Mouse (Mus musculus): ENCODE results near the gene Macf1.
"Not testable (repeated sequence)": the region's sequence is repeated elsewhere in the genome, so short reads cannot be mapped to it uniquely, and the experiment has no call there.

The Macf1 gene

GRCm38 (mm10) chr4:123527607-123528010, 156.6 kb downstream of the Macf1 start:
- peak; percentile 74 to 80 for DNase-seq

GRCm38 (mm10) chr4:123526779-123527280, 157.3 kb downstream of the Macf1 start:
- peak; percentile 59 to 63 for DNase-seq

- DNase-seq = no peak
Measured at GRCm38 (mm10) chr4:123524746-123525145, 159.4 kb downstream of the Macf1 start.

- DNase-seq = peak in 1 of 2 experiments; percentile 21
Measured at GRCm38 (mm10) chr4:123520123-123520522, 164.0 kb downstream of the Macf1 start.

GRCm38 (mm10) chr4:123515673-123516072, 168.5 kb downstream of the Macf1 start:
- no peak for DNase-seq

GRCm38 (mm10) chr4:123510201-123510600, 174.0 kb downstream of the Macf1 start:
- DNase-seq = no peak

- no peak for DNase-seq
Measured at GRCm38 (mm10) chr4:123489086-123489485, 195.1 kb downstream of the Macf1 start.

GRCm38 (mm10) chr4:123479991-123480390, 204.2 kb downstream of the Macf1 start:
- DNase-seq = no peak

- DNase-seq = no peak
Measured at GRCm38 (mm10) chr4:123478655-123479433, 205.3 kb downstream of the Macf1 start.

GRCm38 (mm10) chr4:123465799-123466198, 218.4 kb downstream of the Macf1 start:
- DNase-seq = no peak

- no peak for DNase-seq
Measured at GRCm38 (mm10) chr4:123460595-123461272, 223.4 kb downstream of the Macf1 start.

GRCm38 (mm10) chr4:123454871-123455640, 229.1 kb downstream of the Macf1 start:
- DNase-seq = no peak

- no peak for DNase-seq
Measured at GRCm38 (mm10) chr4:123453729-123454128, 230.4 kb downstream of the Macf1 start.

GRCm38 (mm10) chr4:123451991-123452390, 232.2 kb downstream of the Macf1 start:
- DNase-seq = no peak

- no peak for DNase-seq
Measured at GRCm38 (mm10) chr4:123449304-123449703, 234.9 kb downstream of the Macf1 start.

- no peak for DNase-seq
Measured at GRCm38 (mm10) chr4:123448015-123448414, 236.1 kb downstream of the Macf1 start.

GRCm38 (mm10) chr4:123447251-123447650, 236.9 kb downstream of the Macf1 start:
- no peak for DNase-seq

GRCm38 (mm10) chr4:123446754-123447153, 237.4 kb downstream of the Macf1 start:
- DNase-seq = no peak

- DNase-seq = not testable (repeated sequence)
Measured at GRCm38 (mm10) chr4:123446221-123446620, 237.9 kb downstream of the Macf1 start.

- DNase-seq = peak; percentile 65 to 69
Measured at GRCm38 (mm10) chr4:123438414-123438813, 245.7 kb downstream of the Macf1 start.

- DNase-seq = no peak
Measured at GRCm38 (mm10) chr4:123433171-123433570, 251.0 kb downstream of the Macf1 start.

GRCm38 (mm10) chr4:123431936-123432335, 252.2 kb downstream of the Macf1 start:
- no peak for DNase-seq
